Mouse (Mus musculus) leukemia stem cell, adult 10-12 weeks (primary cell): ENCODE data around the gene Serpinb9d. TPM values are rescaled to one million over a fixed set of nuclear protein-coding genes. Genes with fewer than 3 reads are reported as not detected.

Experiments
- polyA plus RNA-seq: library from polyadenylated mRNA; stranded (reverse); fragments of >175 nt; gene quantifications from 2 replicates; pipeline ENCODE4 v1.2.3, GENCODE M21; 2012; ENCODE audit warnings: low replicate concordance

Gene Serpinb9d
- not detected in 2 replicates for polyA plus RNA-seq

GRCm38 (mm10) chr13:33192659-33193058 is at the start of gene Serpinb9d:
Gene Serpinb9d, plus strand, starts transcription at chr13:33192959.

GRCm38 (mm10) chr13:33159642-33160041 is 33.1 kb upstream of the Serpinb9d start, which contains the start of gene Serpinb9c:
Gene Serpinb9c, minus strand, starts transcription at chr13:33159742.

GRCm38 (mm10) chr13:33249312-33249711 is 56.6 kb downstream of the Serpinb9d start, which contains the start of gene Serpinb9e:
Gene Serpinb9e, plus strand, starts transcription at chr13:33249612.

Other genes starting within 250 kb of the Serpinb9d start
- 0.20 and 1.8 TPM in 2 replicates for gene Serpinb6b, start 227.8 kb upstream of the Serpinb9d start, polyA plus RNA-seq
- 0.18 and 0.71 TPM in 2 replicates for gene Serpinb9, start 189.7 kb upstream of the Serpinb9d start, polyA plus RNA-seq
- gene Serpinb9b, start 165.5 kb upstream of the Serpinb9d start, polyA plus RNA-seq = 0.39 TPM in 1 of 2 replicates, not detected in the other
- not detected in 2 replicates for gene Serpinb1b, start 114.4 kb upstream of the Serpinb9d start, polyA plus RNA-seq
- gene Serpinb9c, start 33.2 kb upstream of the Serpinb9d start, polyA plus RNA-seq = not detected in 2 replicates
- not detected in 2 replicates for gene Serpinb9e, start 56.7 kb downstream of the Serpinb9d start, polyA plus RNA-seq
- gene Serpinb9f, start 131.1 kb downstream of the Serpinb9d start, polyA plus RNA-seq = not detected in 2 replicates
- not detected in 2 replicates for gene Gm11397, start 202.8 kb downstream of the Serpinb9d start, polyA plus RNA-seq